Mouse (Mus musculus) midbrain, embryonic 15.5 days (tissue): ENCODE measurements at regions not wholly inside any gene's neighbourhood (a gene's known extent, or its start where the extent isn't known, plus 50 kb on each side); places are given as distances from the start of the nearest gene placed in this dataset.

ENCODE experiments used
- ATAC-seq: fragments of 200-750 bp; cut with Nextera tagmentation; replicated peaks from 2 replicates; pipeline ENCODE4 v1.8.0; 2017; ENCODE audit warnings: moderate TSS enrichment
- H3K27ac ChIP-seq: fragments of 300-500 bp; sonication (generic); 2 replicates; pipeline ENCODE4 v1.5.1; 2015; ENCODE audit warnings: mild to moderate bottlenecking, inconsistent platforms
- H3K27me3 ChIP-seq: fragments of 300-500 bp; sonication (generic); replicated peaks from 2 replicates; pipeline ENCODE4 v1.6.1; 2015; ENCODE audit warnings: inconsistent platforms
- H3K36me3 ChIP-seq: fragments of 300-500 bp; sonication (generic); replicated peaks from 2 replicates; pipeline ENCODE4 v1.6.1; 2015; ENCODE audit warnings: inconsistent platforms
- H3K4me1 ChIP-seq: fragments of 300-500 bp; sonication (generic); 2 replicates; pipeline ENCODE4 v1.6.1; 2015; ENCODE audit warnings: inconsistent platforms
- H3K4me2 ChIP-seq: fragments of 300-500 bp; sonication (generic); 2 replicates; pipeline ENCODE4 v1.6.1; 2015; ENCODE audit warnings: inconsistent platforms, mild to moderate bottlenecking, moderate library complexity
- H3K4me3 ChIP-seq: fragments of 300-500 bp; sonication (generic); 2 replicates; pipeline ENCODE4 v1.5.1; 2015; ENCODE audit warnings: mild to moderate bottlenecking, inconsistent platforms
- H3K9ac ChIP-seq: fragments of 300-500 bp; sonication (generic); 2 replicates; pipeline ENCODE4 v1.6.1; 2015; ENCODE audit warnings: mild to moderate bottlenecking, inconsistent platforms
- H3K9me3 ChIP-seq: fragments of 300-500 bp; sonication (generic); 2 replicates; pipeline ENCODE4 v1.6.1; 2016; ENCODE audit warnings: inconsistent platforms
- WGBS: fragments of 180-500 bp; shearing (Covaris S2); methylation state at CpG from one replicate; pipeline ENCODE4 v1.1.7; 2015; ENCODE audit warnings: mixed read lengths; 5-methylcytosine and 5-hydroxymethylcytosine counted together

DNA sequence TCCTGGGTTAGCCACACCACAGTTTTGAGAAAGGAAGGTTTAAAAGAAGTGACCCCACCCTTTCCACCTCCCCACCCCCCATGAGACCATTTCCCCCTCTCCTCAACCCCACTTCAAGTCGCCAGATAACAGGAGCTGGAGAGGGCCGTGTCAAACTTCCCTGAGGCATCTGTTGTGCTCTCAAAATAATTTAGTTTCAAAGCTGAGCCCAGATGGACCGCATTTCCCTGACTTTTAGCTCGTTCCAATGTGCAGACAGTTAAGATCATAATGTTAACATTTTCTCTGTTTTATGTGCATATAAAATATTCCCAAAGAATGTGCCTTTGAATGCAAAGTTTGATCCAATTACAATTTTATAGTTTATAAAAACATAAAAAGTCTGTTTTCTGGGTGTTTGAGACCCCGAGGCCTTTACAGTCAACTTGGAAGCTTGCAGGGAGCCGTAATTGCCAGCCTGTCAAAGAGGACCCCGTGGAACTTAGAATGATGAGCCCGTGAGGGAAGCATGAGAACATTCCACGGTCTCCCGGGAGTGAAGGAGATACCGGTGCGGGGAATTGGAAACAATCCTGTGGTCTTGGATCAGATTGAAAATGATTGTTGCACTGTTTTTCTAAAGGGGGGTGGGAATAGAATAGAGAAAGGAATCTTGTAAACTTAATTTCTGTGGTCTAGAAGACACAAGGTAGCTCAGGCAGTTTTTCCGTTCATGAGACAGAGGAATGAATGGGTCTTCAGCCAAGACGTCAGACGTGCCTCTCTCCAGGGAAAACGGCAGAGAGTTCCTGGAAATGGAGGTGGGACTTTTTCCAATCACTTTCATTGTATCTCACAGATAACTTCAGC, 903.3 kb downstream of the Mrps31 start:
- H3K27me3 ChIP-seq, result no peaks in the 10 kb centered on the region
- WGBS, result 85% methylated on average over 16 of the region's 16 CpGs

GRCm38 (mm10) chr8:23319556-23319955, 908.4 kb downstream of the Mrps31 start:
- no peaks in the 10 kb centered on the region for H3K27me3 ChIP-seq
- H3K36me3 ChIP-seq, result no peaks in the 10 kb centered on the region
- H3K27ac ChIP-seq, result no peak overlapping the region
- H3K9ac ChIP-seq, result no peak overlapping the region
- no peaks in the 10 kb centered on the region for H3K9me3 ChIP-seq
- no peak overlapping the region for H3K4me3 ChIP-seq
- H3K4me2 ChIP-seq, result no peak overlapping the region
- H3K4me1 ChIP-seq, result no peaks in the 10 kb centered on the region
- WGBS, result 67% methylated on average over 9 of the region's 9 CpGs
- ATAC-seq, result no peak

More for the DNA sequence above, 903.3 kb downstream of the Mrps31 start:
- H3K9me3 ChIP-seq, result no peaks in the 10 kb centered on the region
- no peaks in the 10 kb centered on the region for H3K4me1 ChIP-seq
- no peak overlapping the region for H3K4me3 ChIP-seq
- no peak overlapping the region for H3K4me2 ChIP-seq
- no peak for ATAC-seq
- no peaks in the 10 kb centered on the region for H3K36me3 ChIP-seq
- no peak overlapping the region for H3K9ac ChIP-seq
- no peak overlapping the region for H3K27ac ChIP-seq

- H3K9ac ChIP-seq, result no peak overlapping the region
- no peak for ATAC-seq
- no peak overlapping the region for H3K4me2 ChIP-seq
- no peaks in the 10 kb centered on the region for H3K4me1 ChIP-seq
- no peaks in the 10 kb centered on the region for H3K9me3 ChIP-seq
- no peak overlapping the region for H3K4me3 ChIP-seq
- no peaks in the 10 kb centered on the region for H3K36me3 ChIP-seq
- WGBS, result 78% methylated on average over 5 of the region's 5 CpGs
- H3K27ac ChIP-seq, result no peak overlapping the region
- H3K27me3 ChIP-seq, result no peaks in the 10 kb centered on the region
These were observed 910.0 kb downstream of the Mrps31 start for GRCm38 (mm10) chr8:23321166-23321565.

DNA sequence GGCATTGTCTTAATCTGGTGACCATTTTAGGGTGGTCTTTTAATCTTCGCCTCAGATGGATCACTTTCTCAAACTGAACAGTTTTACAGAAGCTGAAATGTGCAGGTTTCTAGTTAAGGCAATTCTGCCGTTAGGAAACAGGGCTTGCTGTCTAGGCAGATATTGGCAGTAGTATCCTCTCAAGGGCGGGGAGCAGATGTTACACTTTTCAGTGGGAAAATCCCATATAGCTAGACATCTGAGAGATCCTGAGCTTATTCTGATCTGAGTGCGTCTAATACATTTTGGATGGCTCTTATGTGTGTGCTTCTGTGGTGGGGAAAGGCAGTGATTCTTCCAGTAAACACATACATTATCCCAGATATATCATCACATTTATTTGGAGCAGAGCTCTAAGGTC, 916.1 kb downstream of the Mrps31 start:
- Histone ChIP-seq H3K9me3 (no peaks in the 10 kb centered on the region), H3K27me3 (no peaks in the 10 kb centered on the region), H3K9ac (no peak overlapping the region), H3K4me1 (no peaks in the 10 kb centered on the region), H3K36me3 (no peaks in the 10 kb centered on the region), H3K4me2 (no peak overlapping the region), H3K27ac (no peak overlapping the region), H3K4me3 (no peak overlapping the region)
- ATAC-seq, result no peak
- 87% methylated on average over 4 of the region's 4 CpGs for WGBS

DNA sequence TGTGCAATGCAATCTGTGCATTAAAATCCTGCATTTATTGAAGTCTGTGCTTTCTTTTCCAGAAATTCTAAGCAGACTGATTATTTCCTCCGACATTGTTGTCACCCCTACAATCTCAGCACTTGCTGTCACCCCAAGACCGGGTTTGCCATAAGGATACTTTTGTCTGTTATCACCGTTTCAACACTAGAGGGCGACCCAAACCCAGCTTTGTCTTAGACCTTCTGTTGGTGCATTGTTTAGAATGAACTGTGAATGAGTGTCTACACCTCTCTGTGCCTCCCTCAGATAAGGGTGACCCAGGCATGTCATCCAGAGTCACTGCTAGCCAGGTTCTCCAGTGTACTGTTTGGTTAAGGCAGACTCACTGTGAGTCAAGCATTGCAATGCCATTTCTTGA, 933.0 kb downstream of the Mrps31 start:
- H3K9ac ChIP-seq, result no peak overlapping the region
- no peaks in the 10 kb centered on the region for H3K27me3 ChIP-seq
- no peak for ATAC-seq
- H3K9me3 ChIP-seq, result no peaks in the 10 kb centered on the region
- H3K4me1 ChIP-seq, result no peaks in the 10 kb centered on the region
- 22% methylated on average over 4 of the region's 4 CpGs for WGBS
- H3K4me3 ChIP-seq, result no peak overlapping the region
- H3K36me3 ChIP-seq, result no peaks in the 10 kb centered on the region
- no peak overlapping the region for H3K4me2 ChIP-seq
- H3K27ac ChIP-seq, result no peak overlapping the region

DNA sequence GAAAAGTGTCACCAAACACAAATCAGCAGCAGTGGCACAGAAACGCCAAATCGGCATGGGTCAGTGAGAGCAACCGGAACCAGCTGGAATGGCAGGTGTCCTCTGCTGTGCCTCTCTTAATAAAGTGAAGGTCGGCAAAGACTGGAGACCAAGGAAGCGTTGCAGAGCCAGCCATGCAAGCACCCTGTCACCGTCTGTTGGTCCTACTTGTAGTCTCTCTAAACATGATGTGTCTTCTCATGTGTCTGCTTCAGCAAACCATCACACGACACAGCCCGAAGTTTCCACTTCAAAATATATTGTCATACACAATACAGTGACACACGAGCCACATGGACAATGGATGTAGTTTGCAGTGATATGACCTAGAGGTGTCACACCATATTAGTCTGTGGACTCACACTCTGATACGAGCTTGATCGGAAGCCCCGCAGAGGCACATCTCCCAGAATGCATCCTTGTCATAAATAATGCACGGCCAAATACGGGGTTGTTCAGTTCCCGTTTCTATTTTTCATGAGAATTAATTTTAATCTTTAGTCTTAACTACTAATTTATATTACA, 940.3 kb downstream of the Mrps31 start:
- no peaks in the 10 kb centered on the region for H3K36me3 ChIP-seq
- no peak for ATAC-seq
- H3K27me3 ChIP-seq, result no peaks in the 10 kb centered on the region
- H3K9ac ChIP-seq, result no peak overlapping the region
- no peaks in the 10 kb centered on the region for H3K9me3 ChIP-seq
- no peak overlapping the region for H3K4me3 ChIP-seq
- 80% methylated on average over 15 of the region's 15 CpGs for WGBS
- no peaks in the 10 kb centered on the region for H3K4me1 ChIP-seq
- no peak overlapping the region for H3K4me2 ChIP-seq
- H3K27ac ChIP-seq, result no peak overlapping the region

DNA sequence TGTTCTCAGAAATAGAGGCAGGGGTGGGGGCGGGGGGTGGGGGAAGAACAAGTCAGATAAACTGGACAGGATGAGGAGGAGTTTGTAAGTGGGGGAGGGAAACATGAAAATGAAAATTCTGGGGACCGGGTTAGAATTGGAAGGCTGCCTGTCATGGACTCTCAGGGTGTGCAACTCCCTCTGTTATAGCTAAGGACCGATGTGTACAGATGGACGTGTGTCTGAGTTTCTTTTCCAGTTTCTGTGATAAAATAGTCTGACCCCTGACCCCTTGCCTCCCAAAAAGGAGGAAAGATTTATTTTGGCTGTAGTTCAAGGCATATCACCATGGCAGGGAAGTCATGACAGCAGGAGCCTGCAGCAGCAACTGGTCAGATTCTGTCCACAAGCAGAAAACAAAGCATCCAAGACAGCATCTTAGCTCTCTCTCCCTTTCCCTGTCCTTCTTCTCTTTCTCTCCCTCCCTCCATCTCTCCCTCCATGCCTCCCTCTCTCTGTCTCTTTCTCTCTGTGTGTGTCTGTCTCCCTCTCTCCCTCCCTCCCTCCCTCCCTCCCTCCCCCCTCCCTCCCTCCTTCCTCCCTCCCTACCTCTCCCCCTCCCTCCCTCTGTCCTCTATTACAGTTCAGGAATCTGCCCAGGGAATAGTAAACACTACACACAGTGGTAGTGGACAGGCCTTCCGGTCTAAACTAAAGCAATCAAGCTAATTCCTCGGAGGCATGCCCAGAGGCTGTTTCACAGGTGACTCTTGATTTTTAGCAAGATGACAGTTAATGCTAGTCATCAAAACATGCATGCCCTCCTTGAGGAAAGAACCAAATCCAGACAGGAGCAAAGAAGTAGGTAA, 941.3 kb downstream of the Mrps31 start:
- ATAC-seq, result no peak
- WGBS, result 58% methylated on average over 6 of the region's 6 CpGs

GRCm38 (mm10) chr8:23360061-23360622, 949.0 kb downstream of the Mrps31 start:
- H3K4me3 ChIP-seq, result no peak overlapping the region
- 31% methylated on average over 12 of the region's 12 CpGs for WGBS
- H3K9ac ChIP-seq, result no peak overlapping the region
- H3K4me2 ChIP-seq, result no peak overlapping the region
- H3K36me3 ChIP-seq, result no peaks in the 10 kb centered on the region
- H3K4me1 ChIP-seq, result peaks cover 9% of the 10 kb centered on the region
- H3K27ac ChIP-seq, result no peak overlapping the region
- no peak for ATAC-seq
- H3K27me3 ChIP-seq, result no peaks in the 10 kb centered on the region
- H3K9me3 ChIP-seq, result 0 out of 2 replicates have a peak, but pooled peaks cover 6% of the 10 kb centered on the region

More for the DNA sequence above, 941.3 kb downstream of the Mrps31 start:
- Histone ChIP-seq H3K4me1 (no peaks in the 10 kb centered on the region), H3K9ac (no peak overlapping the region), H3K36me3 (no peaks in the 10 kb centered on the region), H3K4me2 (no peak overlapping the region), H3K27ac (no peak overlapping the region), H3K9me3 (no peaks in the 10 kb centered on the region), H3K4me3 (no peak overlapping the region), H3K27me3 (no peaks in the 10 kb centered on the region)

GRCm38 (mm10) chr8:23360850-23361274, 949.7 kb downstream of the Mrps31 start:
- no peaks in the 10 kb centered on the region for H3K36me3 ChIP-seq
- ATAC-seq, result peak; percentile 75
- 0 out of 2 replicates have a peak, but pooled peaks cover 6% of the 10 kb centered on the region for H3K9me3 ChIP-seq
- peaks cover 9% of the 10 kb centered on the region for H3K4me1 ChIP-seq
- H3K4me2 ChIP-seq, result no peak overlapping the region
- 5% methylated on average over 9 of the region's 9 CpGs for WGBS
- H3K4me3 ChIP-seq, result no peak overlapping the region
- no peaks in the 10 kb centered on the region for H3K27me3 ChIP-seq
- peak overlapping the region; percentile 17; the same call in 1 of the 2 replicates for H3K9ac ChIP-seq
- H3K27ac ChIP-seq, result peak overlapping the region; percentile 66; the same call in 1 of the 2 replicates
